Mouse (Mus musculus): ENCODE measurements around the gene Gkap1.

GRCm38 (mm10) chr13:58194908-58195307 is 80.6 kb downstream of the Gkap1 start:
- TF ChIP-seq CTCF (IDR thresholded peaks at IDR 0.05; ENCODE audit: low read depth, low read length) (no peak), POLR2A (IDR thresholded peaks at IDR 0.05; ENCODE audit: extremely low read depth, insufficient read depth, low read length) (no peak)
